Mouse (Mus musculus) ovary, postnatal 14 days (tissue): ENCODE results near the gene Adora1.
A peak's percentile ranks its signal among the peaks of the same experiment; 100 is the strongest.

Experiments used
- DNase-seq: peaks from one replicate; pipeline ENCODE4 v3.0.0; 2022; ENCODE audit warnings: low spot score

The Adora1 gene

GRCm38 (mm10) chr1:134215751-134216628 lies 19.2 kb downstream of the Adora1 start:
- DNase-seq = no peak

GRCm38 (mm10) chr1:134215059-134215458 lies 20.2 kb downstream of the Adora1 start:
- DNase-seq = no peak

- DNase-seq = no peak
These were observed 21.8 kb downstream of the Adora1 start for GRCm38 (mm10) chr1:134213405-134213804.

- no peak for DNase-seq
These were observed 22.9 kb downstream of the Adora1 start for GRCm38 (mm10) chr1:134212351-134212750.

- no peak for DNase-seq
These were observed 23.6 kb downstream of the Adora1 start for GRCm38 (mm10) chr1:134211631-134212030.

GRCm38 (mm10) chr1:134211043-134211442 lies 24.2 kb downstream of the Adora1 start:
- no peak for DNase-seq

- no peak for DNase-seq
These were observed 25.0 kb downstream of the Adora1 start for GRCm38 (mm10) chr1:134210179-134210755.

- no peak for DNase-seq
These were observed 29.1 kb downstream of the Adora1 start for GRCm38 (mm10) chr1:134206085-134206484.

GRCm38 (mm10) chr1:134205296-134206018 lies 29.8 kb downstream of the Adora1 start:
- DNase-seq = no peak

- DNase-seq = no peak
These were observed 31.0 kb downstream of the Adora1 start for GRCm38 (mm10) chr1:134204230-134204629.

GRCm38 (mm10) chr1:134201751-134202420 lies 33.3 kb downstream of the Adora1 start:
- DNase-seq = peak; percentile 58

- DNase-seq = no peak
These were observed 34.1 kb downstream of the Adora1 start for GRCm38 (mm10) chr1:134200998-134201686.

GRCm38 (mm10) chr1:134200481-134200880 lies 34.8 kb downstream of the Adora1 start:
- DNase-seq = no peak

GRCm38 (mm10) chr1:134198197-134198995 lies 36.8 kb downstream of the Adora1 start:
- no peak for DNase-seq

GRCm38 (mm10) chr1:134197325-134197982 lies 37.8 kb downstream of the Adora1 start:
- DNase-seq = no peak

GRCm38 (mm10) chr1:134196386-134196785 lies 38.8 kb downstream of the Adora1 start:
- peak; percentile 63 for DNase-seq

GRCm38 (mm10) chr1:134195979-134196378 lies 39.3 kb downstream of the Adora1 start:
- no peak for DNase-seq

- DNase-seq = no peak
These were observed 39.7 kb downstream of the Adora1 start for GRCm38 (mm10) chr1:134195571-134195970.

GRCm38 (mm10) chr1:134195117-134195516 lies 40.1 kb downstream of the Adora1 start:
- no peak for DNase-seq
